Mouse (Mus musculus): ENCODE data around the gene Ddx58. TPM values are rescaled to one million over a fixed set of nuclear protein-coding genes. Genes with fewer than 3 reads are reported as not detected.

Gene Ddx58
- polyA plus RNA-seq, 1 experiment from 2014 or later = 12.2 TPM

GRCm38 (mm10) chr4:40157500-40158223 is 82.0 kb downstream of the Ddx58 start:
- Histone ChIP-seq H3K27ac (ENCODE audit: low read depth, low read length) (no peak overlapping the region), H3K36me3 (ENCODE audit: control insufficient read depth, insufficient read depth, low read length) (no peaks in the 10 kb centered on the region), H3K4me3 (ENCODE audit: low read length) (no peak overlapping the region), H3K4me1 (ENCODE audit: control insufficient read depth, insufficient read depth, low read length) (peaks cover 7% of the 10 kb centered on the region; the same call in 1 of the 2 replicates), H3K9me3 (ENCODE audit: control insufficient read depth, low read length) (no peaks in the 10 kb centered on the region), H3K9ac (ENCODE audit: low read depth, low read length) (no peak overlapping the region), H3K4me2 (replicated peaks; ENCODE audit: low read depth, low read length) (no peak overlapping the region), H3K27me3 (ENCODE audit: control insufficient read depth, insufficient read depth, low read length) (no peaks in the 10 kb centered on the region)
- WGBS = 80% methylated on average over 5 of the region's 5 CpGs
- no peak for ATAC-seq (ENCODE audit: low FRiP score, low TSS enrichment)

DNA sequence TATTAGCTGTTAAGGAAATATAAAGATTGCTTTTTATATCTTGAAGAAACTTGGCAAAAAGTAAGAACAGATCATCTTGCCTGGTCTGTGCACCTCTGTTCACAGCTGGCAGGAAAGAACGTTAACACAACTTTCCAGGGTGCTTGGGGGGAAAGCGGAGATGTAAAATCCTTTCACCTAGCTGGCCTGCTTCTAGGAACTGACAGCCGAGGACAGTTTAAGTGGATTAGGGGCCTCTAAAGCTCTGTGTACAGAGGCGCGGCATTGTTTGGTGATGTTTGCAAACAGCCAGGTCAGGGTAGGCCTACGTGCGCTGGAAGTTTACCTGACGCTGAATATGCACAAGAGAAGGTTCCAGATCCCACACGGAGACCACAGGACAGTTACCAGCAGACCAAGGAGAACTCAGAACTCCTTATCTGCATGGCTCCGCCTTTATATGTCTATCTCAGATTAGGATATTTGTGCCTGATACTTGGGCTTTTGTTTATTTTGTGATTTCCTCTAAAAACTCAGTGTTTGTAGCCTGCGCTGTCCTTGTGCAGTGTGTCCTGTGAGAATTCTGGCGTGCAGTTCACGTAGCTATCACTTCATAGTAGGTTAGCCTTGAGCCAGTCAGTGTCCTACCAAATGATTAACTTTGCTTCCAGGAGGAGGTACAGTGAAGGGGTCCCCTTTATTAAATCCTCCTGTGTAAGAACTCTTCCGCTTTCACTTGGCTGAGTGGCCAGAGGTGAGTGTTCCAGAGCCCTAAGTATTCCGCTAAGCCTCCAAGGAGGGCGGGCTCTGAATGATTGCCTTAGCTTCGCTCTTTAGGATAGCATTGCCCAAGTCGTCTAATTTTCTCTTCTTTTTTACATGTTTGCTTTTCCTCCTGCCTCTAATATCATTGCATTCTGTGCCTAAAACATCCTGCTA is 82.8 kb downstream of the Ddx58 start:
- no peak for ATAC-seq (ENCODE audit: low FRiP score, low TSS enrichment)
- H3K27ac ChIP-seq (ENCODE audit: low read depth, low read length) = peak overlapping the region; percentile 7; the same call in 1 of the 2 replicates
- no peak overlapping the region for H3K9ac ChIP-seq (ENCODE audit: low read depth, low read length)

GRCm38 (mm10) chr4:40156153-40156552 is 83.5 kb downstream of the Ddx58 start:
- no peak for ATAC-seq (ENCODE audit: low FRiP score, low TSS enrichment)
- no peaks in the 10 kb centered on the region for H3K36me3 ChIP-seq (ENCODE audit: control insufficient read depth, insufficient read depth, low read length)
- H3K27me3 ChIP-seq (ENCODE audit: control insufficient read depth, insufficient read depth, low read length) = no peaks in the 10 kb centered on the region
- 69% methylated on average over 2 of the region's 2 CpGs for WGBS
- H3K27ac ChIP-seq (ENCODE audit: low read depth, low read length) = no peak overlapping the region; the same call in 1 of the 2 replicates
- no peak overlapping the region for H3K4me3 ChIP-seq (ENCODE audit: low read length)
- H3K4me1 ChIP-seq (ENCODE audit: control insufficient read depth, insufficient read depth, low read length) = peaks cover 7% of the 10 kb centered on the region; the same call in 1 of the 2 replicates
- no peak overlapping the region for H3K4me2 ChIP-seq (replicated peaks; ENCODE audit: low read depth, low read length)
- no peaks in the 10 kb centered on the region for H3K9me3 ChIP-seq (ENCODE audit: control insufficient read depth, low read length)
- H3K9ac ChIP-seq (ENCODE audit: low read depth, low read length) = no peak overlapping the region

More for the DNA sequence above, 82.8 kb downstream of the Ddx58 start:
- Histone ChIP-seq H3K27me3 (ENCODE audit: control insufficient read depth, insufficient read depth, low read length) (no peaks in the 10 kb centered on the region), H3K9me3 (ENCODE audit: control insufficient read depth, low read length) (no peaks in the 10 kb centered on the region), H3K4me2 (replicated peaks; ENCODE audit: low read depth, low read length) (no peak overlapping the region), H3K4me1 (ENCODE audit: control insufficient read depth, insufficient read depth, low read length) (peaks cover 7% of the 10 kb centered on the region; the same call in 1 of the 2 replicates), H3K4me3 (ENCODE audit: low read length) (no peak overlapping the region), H3K36me3 (ENCODE audit: control insufficient read depth, insufficient read depth, low read length) (no peaks in the 10 kb centered on the region)
- WGBS = 82% methylated on average over 18 of the region's 18 CpGs

DNA sequence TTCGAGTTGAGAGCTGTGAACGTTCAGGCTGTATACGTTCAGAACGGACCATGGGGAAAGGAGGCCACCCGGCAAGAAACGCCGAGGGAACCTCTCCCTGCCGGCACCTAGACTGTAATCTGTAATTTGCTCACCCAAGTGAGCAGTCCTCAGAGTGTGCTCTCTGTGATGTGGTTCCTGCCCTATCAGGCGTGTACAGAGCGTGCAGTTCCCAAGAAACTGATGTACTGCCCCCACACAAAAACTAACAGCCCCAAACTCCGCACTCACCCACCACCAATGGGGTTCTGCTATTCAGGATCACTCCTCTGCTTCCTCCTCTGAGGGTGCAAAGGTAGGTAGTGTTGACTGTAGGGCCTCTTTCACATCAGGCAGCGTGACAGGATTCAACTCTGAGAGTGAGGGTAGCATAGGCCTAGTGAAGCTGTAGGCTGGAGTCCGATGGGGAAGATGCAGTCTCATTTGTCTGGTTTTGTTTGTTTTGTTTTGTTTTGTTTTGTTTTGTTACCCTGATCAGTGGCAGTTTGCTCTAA is 84.1 kb downstream of the Ddx58 start:
- Histone ChIP-seq H3K9ac (ENCODE audit: low read depth, low read length) (no peak overlapping the region), H3K4me1 (ENCODE audit: control insufficient read depth, insufficient read depth, low read length) (peaks cover 7% of the 10 kb centered on the region; the same call in 1 of the 2 replicates), H3K27ac (ENCODE audit: low read depth, low read length) (no peak overlapping the region), H3K4me3 (ENCODE audit: low read length) (no peak overlapping the region), H3K4me2 (replicated peaks; ENCODE audit: low read depth, low read length) (no peak overlapping the region), H3K27me3 (ENCODE audit: control insufficient read depth, insufficient read depth, low read length) (no peaks in the 10 kb centered on the region), H3K36me3 (ENCODE audit: control insufficient read depth, insufficient read depth, low read length) (no peaks in the 10 kb centered on the region), H3K9me3 (ENCODE audit: control insufficient read depth, low read length) (no peaks in the 10 kb centered on the region)
- WGBS = 63% methylated on average over 13 of the region's 13 CpGs
- peak; percentile 85 for ATAC-seq (ENCODE audit: low FRiP score, low TSS enrichment)

GRCm38 (mm10) chr4:40154751-40155150 is 84.9 kb downstream of the Ddx58 start:
- Histone ChIP-seq H3K27ac (ENCODE audit: low read depth, low read length) (no peak overlapping the region), H3K27me3 (ENCODE audit: control insufficient read depth, insufficient read depth, low read length) (no peaks in the 10 kb centered on the region)

More at GRCm38 (mm10) chr4:40154751-40155150, 84.9 kb downstream of the Ddx58 start:
- Histone ChIP-seq H3K9ac (ENCODE audit: low read depth, low read length) (no peak overlapping the region), H3K4me2 (replicated peaks; ENCODE audit: low read depth, low read length) (no peak overlapping the region), H3K9me3 (ENCODE audit: control insufficient read depth, low read length) (no peaks in the 10 kb centered on the region), H3K36me3 (ENCODE audit: control insufficient read depth, insufficient read depth, low read length) (no peaks in the 10 kb centered on the region), H3K4me1 (ENCODE audit: control insufficient read depth, insufficient read depth, low read length) (peaks cover 7% of the 10 kb centered on the region; the same call in 1 of the 2 replicates), H3K4me3 (ENCODE audit: low read length) (no peak overlapping the region)
- no peak for ATAC-seq (ENCODE audit: low FRiP score, low TSS enrichment)
- WGBS = 89% methylated on average over 4 of the region's 4 CpGs

Other genes with a start within 250 kb of the Ddx58 start
- gene Aco1, start 96.7 kb downstream of the Ddx58 start, polyA plus RNA-seq (2014; fragmentation: Nextera tagmentation; extraction: Ambion mirVana) = 32.6 and 72.8 TPM in 2 replicates
- 28.6 and 55.2 TPM in 2 replicates for gene Smim27, start 29.8 kb upstream of the Ddx58 start, polyA plus RNA-seq (2014; fragmentation: Nextera tagmentation; extraction: Ambion mirVana)
- gene Topors, start 30.0 kb upstream of the Ddx58 start, polyA plus RNA-seq (2014; fragmentation: Nextera tagmentation; extraction: Ambion mirVana) = 32.9 and 57.7 TPM in 2 replicates
- 316 and 388 TPM in 2 replicates for gene Ndufb6, start 39.6 kb upstream of the Ddx58 start, polyA plus RNA-seq (2014; fragmentation: Nextera tagmentation; extraction: Ambion mirVana)
- gene Tmem215, start 232.4 kb upstream of the Ddx58 start, polyA plus RNA-seq (2014; fragmentation: Nextera tagmentation; extraction: Ambion mirVana) = 0.32 and 0.43 TPM in 2 replicates